Comparison of ENCODE assay signal across 15 mouse cellular contexts in genomic region chr11:59305008-59305820, GRCm38 (mm10). TPM values are rescaled to one million over a fixed set of nuclear protein-coding genes. Genes with fewer than 3 reads are reported as not detected.
DNase-seq lines count a peak whose midpoint lies in the region; ATAC-seq and TF ChIP-seq lines count a peak whose summit lies in the region.
"Had no signal": no experiment of that assay in that cellular context is flagged by ENCODE, and none has a peak within 500 bp of the region (broad histone marks: within the 10 kb centered on the region; RNA-seq: fewer than 3 reads in every experiment).

No protein-coding gene starts in this region.

- peak overlapping the region; percentile 95; the same call in 1 of the 2 replicates for H3K4me2 ChIP-seq in embryonic facial prominence, embryonic 14.5 days (ENCODE audit: low read depth, low read length)
- H3K4me2 ChIP-seq in intestine, embryonic 16.5 days (ENCODE audit: low read depth, low read length): 0 out of 2 replicates have a peak overlapping the region, but pooled peaks have one; percentile 92

- peak overlapping the region; percentile 86 for H3K27ac ChIP-seq in left cerebral cortex, adult 2 months
- H3K27ac ChIP-seq in embryonic facial prominence, embryonic 14.5 days (replicated peaks; ENCODE audit: low read depth, low read length): no peak overlapping the region
- no peak overlapping the region for H3K27ac ChIP-seq in intestine, embryonic 16.5 days (ENCODE audit: low read length)

- peak in 1 of 2 experiments; percentile 56 for DNase-seq in left cerebral cortex, adult 2 months (ENCODE audit: extremely low spot score in 1 of 2, low spot score in 2 of 2)
- no peak for DNase-seq in left cerebral cortex, postnatal 4 days
- DNase-seq in embryonic facial prominence, embryonic 14.5 days (ENCODE audit: low spot score): no peak
- DNase-seq in right cerebral cortex, postnatal 14 days: peak; percentile 53
- no peak for DNase-seq in spleen, postnatal 10 days (ENCODE audit: low spot score in 2 of 2)
- no peak for DNase-seq in lung, postnatal 14 days
- DNase-seq: cerebellum, adult 9-10 months; gastrocnemius, postnatal 25 days; kidney, adult 11 months had no signal

- no peak for TF ChIP-seq CTCF in left cerebral cortex, adult 2 months (IDR thresholded peaks at IDR 0.05)

- peaks cover 20% of the 10 kb centered on the region for H3K27me3 ChIP-seq in embryonic facial prominence, embryonic 14.5 days (replicated peaks; ENCODE audit: control insufficient read depth, insufficient read depth, low read length)
- H3K27me3 ChIP-seq in intestine, embryonic 16.5 days (replicated peaks; ENCODE audit: control insufficient read depth, insufficient read depth, low read length): peaks cover 46% of the 10 kb centered on the region
- H3K27me3 ChIP-seq: Patski had no signal

- no peak for ATAC-seq in embryonic facial prominence, embryonic 14.5 days (ENCODE audit: low read depth)
- ATAC-seq in intestine, embryonic 16.5 days: no peak
- ATAC-seq: Patski had no signal

- H3K4me3 ChIP-seq in left cerebral cortex, adult 2 months: peak overlapping the region; percentile 28
- H3K4me3 ChIP-seq in embryonic facial prominence, embryonic 14.5 days (ENCODE audit: low read depth, low read length): no peak overlapping the region
- H3K4me3 ChIP-seq in intestine, embryonic 16.5 days (ENCODE audit: low read length): no peak overlapping the region

- no peaks in the 10 kb centered on the region for H3K9me3 ChIP-seq in embryonic facial prominence, embryonic 14.5 days (ENCODE audit: control insufficient read depth, low read length)
- H3K9me3 ChIP-seq in intestine, embryonic 16.5 days (ENCODE audit: control insufficient read depth, low read length): no peaks in the 10 kb centered on the region

- no peak overlapping the region for H3K9ac ChIP-seq in embryonic facial prominence, embryonic 14.5 days (ENCODE audit: low read depth, low read length)
- H3K9ac ChIP-seq in intestine, embryonic 16.5 days (ENCODE audit: low read depth, low read length): no peak overlapping the region

- WGBS in embryonic facial prominence, embryonic 14.5 days: 42% methylated on average over 22 of the region's 22 CpGs
- WGBS in intestine, embryonic 16.5 days: 36% methylated on average over 22 of the region's 22 CpGs

- peaks cover 18% of the 10 kb centered on the region for H3K4me1 ChIP-seq in embryonic facial prominence, embryonic 14.5 days (ENCODE audit: control insufficient read depth, insufficient read depth, low read length)
- H3K4me1 ChIP-seq in intestine, embryonic 16.5 days (ENCODE audit: control insufficient read depth, insufficient read depth, low read length): peaks cover 29% of the 10 kb centered on the region

- intact Hi-C loops in left cerebral cortex, adult 2 months (cut with DNase I): loop anchor here (5.0 kb wide), 2 partner anchors 107 to 122 kb away; no protein-coding TSS in a partner anchor
- intact Hi-C loops in left cerebral cortex, postnatal 4 days (cut with DNase I): loop anchor here (5.0 kb wide), 1 partner anchor 177 kb away; no protein-coding TSS in a partner anchor

- no peaks in the 10 kb centered on the region for H3K36me3 ChIP-seq in embryonic facial prominence, embryonic 14.5 days (ENCODE audit: control insufficient read depth, insufficient read depth, low read length)
- H3K36me3 ChIP-seq in intestine, embryonic 16.5 days (ENCODE audit: control insufficient read depth, insufficient read depth, low read length): no peaks in the 10 kb centered on the region

RNA-seq across cellular contexts. Expression of gene Wnt9a, which starts 1.5 kb away (rescaled TPM):
- 10 to 100 TPM; 12.2 to 19.7 TPM for total RNA-seq in left cerebral cortex, adult 2 months (2021)
- total RNA-seq in left cerebral cortex, postnatal 4 days (2021): 1 to 10 TPM; 3.4 to 4.3 TPM
- polyA plus RNA-seq in embryonic facial prominence, embryonic 14.5 days (2014; fragmentation: Nextera tagmentation; extraction: Ambion mirVana): 4.8 and 5.8 TPM in 2 replicates
- 4.2 and 4.4 TPM in 2 replicates for polyA plus RNA-seq in intestine, embryonic 16.5 days (2015; fragmentation: Nextera tagmentation; extraction: Ambion mirVana)
- total RNA-seq: megakaryocyte, adult 5-6 weeks had no signal

RNA-seq across cellular contexts. Expression of gene Wnt3a, which starts 14.7 kb away (rescaled TPM):
- total RNA-seq in left cerebral cortex, adult 2 months (2021): not detected
- total RNA-seq in left cerebral cortex, postnatal 4 days (2021): not detected
- polyA plus RNA-seq in embryonic facial prominence, embryonic 14.5 days (2014; fragmentation: Nextera tagmentation; extraction: Ambion mirVana): 0.77 and 0.78 TPM in 2 replicates
- not detected in 2 replicates for polyA plus RNA-seq in intestine, embryonic 16.5 days (2015; fragmentation: Nextera tagmentation; extraction: Ambion mirVana)
- total RNA-seq: adrenal gland, postnatal 4 days; gastrocnemius, postnatal 25 days; megakaryocyte, adult 5-6 weeks had no signal
- polyA plus RNA-seq: heart, postnatal 0 days; liver, embryonic 16.5 days; Patski had no signal
